Mouse (Mus musculus) hindbrain, embryonic 12.5 days (tissue): ENCODE measurements around the gene Trim61. TPM values are rescaled to one million over a fixed set of nuclear protein-coding genes. Genes with fewer than 3 reads are reported as not detected.

Source experiments
- ATAC-seq: fragments of 200-750 bp; cut with Nextera tagmentation; 2 replicates; pipeline ENCODE4 v1.8.0; 2017; ENCODE audit warnings: moderate TSS enrichment; ENCODE audit not compliant: low FRiP score
- H3K27ac ChIP-seq: fragments of 300-500 bp; sonication (generic); 2 replicates; pipeline ENCODE4 v1.5.1; 2016; ENCODE audit warnings: mild to moderate bottlenecking
- H3K27me3 ChIP-seq: fragments of 300-500 bp; sonication (generic); 2 replicates; pipeline ENCODE4 v1.6.1; 2016; ENCODE audit warnings: mild to moderate bottlenecking
- H3K36me3 ChIP-seq: fragments of 300-500 bp; sonication (generic); 2 replicates; pipeline ENCODE4 v1.6.1; 2016; ENCODE audit warnings: mild to moderate bottlenecking
- H3K4me1 ChIP-seq: fragments of 300-500 bp; sonication (generic); 2 replicates; pipeline ENCODE4 v1.6.1; 2016
- H3K4me2 ChIP-seq: fragments of 300-500 bp; sonication (generic); replicated peaks from 2 replicates; pipeline ENCODE4 v1.6.1; 2016; ENCODE audit warnings: mild to moderate bottlenecking
- H3K4me3 ChIP-seq: fragments of 300-500 bp; sonication (generic); 2 replicates; pipeline ENCODE4 v1.5.1; 2016; ENCODE audit warnings: mild to moderate bottlenecking
- H3K9ac ChIP-seq: fragments of 300-500 bp; sonication (generic); 2 replicates; pipeline ENCODE4 v1.6.1; 2016; ENCODE audit warnings: mild to moderate bottlenecking, moderate library complexity
- H3K9me3 ChIP-seq: fragments of 300-500 bp; sonication (generic); replicated peaks from 2 replicates; pipeline ENCODE4 v1.6.1; 2016; ENCODE audit warnings: mild to moderate bottlenecking
- WGBS: fragments of 180-500 bp; shearing (Covaris S2); methylation state at CpG from one replicate; pipeline ENCODE4 v1.1.7; 2016; 5-methylcytosine and 5-hydroxymethylcytosine counted together
- polyA plus RNA-seq: library from polyadenylated mRNA; unstranded; fragments of >200 nt; fragmentation: Nextera tagmentation; extraction: Ambion mirVana; gene quantifications from 2 replicates; pipeline ENCODE4 v1.2.1, GENCODE M21; 2016

Trim61 gene
- polyA plus RNA-seq: not detected in 2 replicates

DNA sequence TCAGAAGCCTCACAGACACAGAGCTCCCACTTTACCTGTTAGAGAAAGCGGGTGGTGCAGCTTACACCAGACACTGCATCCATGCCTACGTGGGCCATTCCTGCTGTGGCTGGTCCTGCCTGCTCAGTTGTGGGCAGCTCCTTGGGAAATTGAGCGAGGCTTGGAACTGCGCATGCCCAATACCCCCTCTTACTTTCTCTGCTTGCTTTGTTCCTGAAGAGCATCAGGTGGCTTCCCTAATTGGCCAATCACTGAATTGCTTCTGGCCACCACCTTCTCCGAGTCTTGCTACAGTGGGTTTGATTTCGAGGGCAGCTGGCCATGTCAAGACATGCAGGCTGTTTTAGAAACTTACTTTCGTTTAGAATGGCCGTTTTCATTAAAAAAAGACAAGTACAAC, at the start of gene Trim61, which contains the start of gene Trim60:
TSS of gene Trim61 (minus strand) at position 101 of the 400 bp plus-strand sequence.
TSS of gene Trim60 (minus strand) at position 162 of the 400 bp plus-strand sequence.
- H3K9me3 ChIP-seq: no peaks in the 10 kb centered on the region
- 85% methylated on average over 8 of the region's 8 CpGs for WGBS
- no peaks in the 10 kb centered on the region for H3K27me3 ChIP-seq
- no peak within 1 kb of the TSS for H3K27ac ChIP-seq
- H3K4me2 ChIP-seq: no peak within 1 kb of the TSS
- no peaks in the 10 kb centered on the region for H3K36me3 ChIP-seq
- no peak within 1 kb of the TSS for H3K9ac ChIP-seq
- no peak for ATAC-seq
- H3K4me1 ChIP-seq: no peaks in the 10 kb centered on the region
- H3K4me3 ChIP-seq: no peak within 1 kb of the TSS

DNA sequence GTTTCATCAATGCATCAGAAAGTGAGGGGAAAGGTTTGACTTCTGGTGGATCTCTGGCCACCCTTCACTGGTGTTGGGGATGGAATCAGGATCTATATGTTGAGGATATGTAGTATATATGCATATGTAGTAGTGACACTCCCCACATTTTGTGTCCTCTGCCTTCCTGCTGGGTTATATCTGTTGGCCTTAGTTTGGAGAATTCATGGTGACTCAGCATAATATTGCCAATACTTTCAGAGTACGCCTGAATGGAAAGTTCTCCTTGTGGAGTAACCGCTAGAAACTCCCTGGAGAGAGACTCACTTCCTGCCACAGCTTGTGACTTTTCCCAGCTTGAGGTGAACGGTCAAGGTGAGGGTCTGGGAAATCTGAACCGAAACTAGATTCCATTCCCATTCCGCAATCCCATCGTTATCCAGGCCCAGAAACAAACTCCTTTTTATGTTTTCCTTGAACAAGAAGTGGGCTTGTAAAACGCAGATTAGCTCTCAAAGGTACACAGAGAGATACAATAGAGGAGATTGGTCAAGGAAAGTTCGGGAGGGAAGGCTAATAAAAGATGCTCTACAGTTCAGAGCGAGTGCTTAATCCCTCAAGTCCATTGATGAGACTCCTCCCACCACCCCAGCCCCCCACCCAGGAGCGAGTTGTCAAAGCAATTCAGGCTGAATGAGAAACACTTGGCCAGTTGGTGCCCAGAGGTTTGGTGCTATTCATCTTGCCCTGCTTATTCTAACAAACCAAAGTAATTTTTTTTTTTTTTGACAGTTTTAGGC, 49.6 kb upstream of the Trim61 start:
- ATAC-seq: peak; percentile 44; the same call in 1 of the 2 replicates
- H3K36me3 ChIP-seq: no peaks in the 10 kb centered on the region
- H3K27ac ChIP-seq: no peak overlapping the region
- H3K4me1 ChIP-seq: no peaks in the 10 kb centered on the region
- 41% methylated on average over 10 of the region's 10 CpGs for WGBS
- no peaks in the 10 kb centered on the region for H3K27me3 ChIP-seq
- H3K4me3 ChIP-seq: no peak overlapping the region
- no peaks in the 10 kb centered on the region for H3K9me3 ChIP-seq
- no peak overlapping the region for H3K4me2 ChIP-seq
- H3K9ac ChIP-seq: no peak overlapping the region

DNA sequence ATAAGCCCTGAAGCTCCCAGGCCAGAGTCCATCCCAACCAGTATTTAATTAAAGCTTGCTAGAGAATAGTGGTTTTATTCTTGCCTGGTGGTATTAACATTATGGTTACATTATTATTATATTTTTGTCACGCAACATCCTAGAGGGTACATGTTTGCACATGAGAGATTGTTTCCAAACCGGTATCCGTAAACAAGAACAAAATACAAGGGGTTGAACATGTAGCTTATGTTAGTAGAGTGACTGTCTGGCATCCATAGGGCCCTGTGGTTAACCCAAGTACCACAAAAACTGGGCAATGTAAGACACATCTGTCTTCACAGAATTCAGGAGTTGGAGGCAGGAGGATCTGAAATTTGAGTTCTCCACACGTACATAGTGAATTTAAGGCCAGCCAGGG, 48.7 kb upstream of the Trim61 start:
- H3K27ac ChIP-seq: no peak overlapping the region
- H3K4me2 ChIP-seq: no peak overlapping the region
- no peak overlapping the region for H3K4me3 ChIP-seq
- no peaks in the 10 kb centered on the region for H3K36me3 ChIP-seq
- 91% methylated on average over 4 of the region's 4 CpGs for WGBS
- no peaks in the 10 kb centered on the region for H3K27me3 ChIP-seq
- no peak overlapping the region for H3K9ac ChIP-seq
- no peaks in the 10 kb centered on the region for H3K9me3 ChIP-seq
- no peaks in the 10 kb centered on the region for H3K4me1 ChIP-seq
- no peak for ATAC-seq

DNA sequence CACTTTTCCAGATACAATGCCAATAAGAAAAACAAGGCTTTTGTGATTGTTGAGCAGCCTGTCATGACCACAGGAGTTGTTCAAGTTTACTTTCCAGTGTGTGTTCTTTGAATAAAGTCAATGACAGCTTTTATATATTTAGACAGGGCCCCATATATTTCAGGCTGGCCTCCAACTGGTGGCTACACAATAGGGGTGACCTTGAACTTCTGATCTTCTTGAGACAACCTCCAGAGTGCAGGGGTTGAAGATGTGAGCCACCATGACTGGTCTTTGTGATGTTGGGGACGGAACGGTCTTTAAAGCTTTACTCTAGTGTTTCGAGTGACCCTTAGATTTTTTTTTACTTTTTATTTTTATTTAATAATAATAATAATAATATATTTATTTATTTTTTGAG, 47.3 kb upstream of the Trim61 start:
- Histone ChIP-seq H3K27ac (no peak overlapping the region), H3K4me3 (no peak overlapping the region), H3K4me1 (no peaks in the 10 kb centered on the region), H3K9ac (no peak overlapping the region), H3K27me3 (no peaks in the 10 kb centered on the region), H3K4me2 (no peak overlapping the region), H3K9me3 (no peaks in the 10 kb centered on the region), H3K36me3 (no peaks in the 10 kb centered on the region)
- ATAC-seq: no peak
- 97% methylated on average over 3 of the region's 3 CpGs for WGBS

DNA sequence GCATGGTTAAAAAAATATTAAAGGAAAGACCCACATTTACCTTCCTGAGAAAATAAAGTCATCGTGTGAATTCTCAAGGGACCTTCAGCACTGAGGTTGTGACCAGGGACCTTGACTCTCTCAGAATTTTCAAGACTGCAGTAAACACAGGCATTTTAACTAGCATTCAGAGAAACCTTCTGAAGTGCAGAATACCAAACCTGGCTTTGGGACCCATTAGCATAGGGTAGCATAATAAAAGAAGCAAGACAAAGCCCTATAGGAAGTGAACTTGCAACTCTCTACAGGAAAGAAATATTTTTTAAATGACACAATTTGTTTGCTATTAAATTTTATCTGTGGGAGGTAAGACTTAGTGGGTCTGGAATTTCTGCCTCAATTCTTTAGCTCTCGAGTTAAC, 45.7 kb upstream of the Trim61 start:
- no peak for ATAC-seq
- H3K4me2 ChIP-seq: no peak overlapping the region
- H3K4me3 ChIP-seq: no peak overlapping the region
- no peaks in the 10 kb centered on the region for H3K9me3 ChIP-seq
- no peak overlapping the region for H3K27ac ChIP-seq
- H3K9ac ChIP-seq: no peak overlapping the region
- 52% methylated on average over 2 of the region's 2 CpGs for WGBS
- no peaks in the 10 kb centered on the region for H3K27me3 ChIP-seq
- no peaks in the 10 kb centered on the region for H3K4me1 ChIP-seq
- no peaks in the 10 kb centered on the region for H3K36me3 ChIP-seq

DNA sequence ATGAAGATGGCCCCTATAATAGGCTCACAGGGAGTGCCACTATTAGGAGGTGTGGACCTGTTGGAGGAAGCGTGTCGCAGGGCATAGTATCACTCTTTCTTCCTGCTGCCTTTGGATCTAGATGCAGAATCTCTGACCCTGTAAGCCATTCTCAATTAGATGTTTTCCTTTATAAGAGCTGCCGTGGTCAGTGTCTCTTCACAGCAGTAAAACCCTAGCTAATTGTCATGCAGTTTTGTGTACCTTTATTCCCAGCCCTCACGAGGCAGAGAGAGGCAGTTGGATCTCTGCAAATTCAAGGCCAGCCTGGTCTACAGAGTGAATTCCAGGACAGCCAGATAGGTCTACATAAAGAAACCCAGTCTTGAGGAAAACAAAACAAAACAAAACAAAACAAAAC, 43.9 kb upstream of the Trim61 start:
- Histone ChIP-seq H3K9me3 (no peaks in the 10 kb centered on the region), H3K4me3 (no peak overlapping the region), H3K9ac (no peak overlapping the region), H3K4me2 (no peak overlapping the region), H3K36me3 (no peaks in the 10 kb centered on the region), H3K4me1 (no peaks in the 10 kb centered on the region), H3K27me3 (no peaks in the 10 kb centered on the region), H3K27ac (no peak overlapping the region)
- WGBS: 75% methylated on average over 4 of the region's 4 CpGs
- ATAC-seq: no peak

DNA sequence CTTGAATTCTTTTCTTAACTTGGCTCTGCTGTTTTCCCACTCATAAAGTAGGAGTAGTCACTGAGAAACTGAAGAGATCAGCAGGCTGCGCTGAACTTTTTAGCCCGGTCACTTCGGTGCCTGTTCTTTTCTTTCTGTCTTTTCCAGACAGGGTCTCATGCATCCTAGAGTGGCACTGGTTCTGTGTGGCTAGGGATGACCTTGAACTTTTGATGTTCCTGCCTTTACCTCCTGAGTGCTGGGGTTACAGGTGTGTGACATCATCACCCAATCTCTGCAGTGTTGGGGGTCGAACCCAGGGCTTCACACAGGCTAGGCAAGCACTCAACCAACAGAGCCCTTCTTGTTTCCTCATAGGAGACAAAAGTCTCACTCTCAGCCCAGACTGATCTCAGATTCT, 38.4 kb upstream of the Trim61 start:
- Histone ChIP-seq H3K36me3 (no peaks in the 10 kb centered on the region), H3K4me1 (no peaks in the 10 kb centered on the region)
- 94% methylated on average over 4 of the region's 4 CpGs for WGBS

DNA sequence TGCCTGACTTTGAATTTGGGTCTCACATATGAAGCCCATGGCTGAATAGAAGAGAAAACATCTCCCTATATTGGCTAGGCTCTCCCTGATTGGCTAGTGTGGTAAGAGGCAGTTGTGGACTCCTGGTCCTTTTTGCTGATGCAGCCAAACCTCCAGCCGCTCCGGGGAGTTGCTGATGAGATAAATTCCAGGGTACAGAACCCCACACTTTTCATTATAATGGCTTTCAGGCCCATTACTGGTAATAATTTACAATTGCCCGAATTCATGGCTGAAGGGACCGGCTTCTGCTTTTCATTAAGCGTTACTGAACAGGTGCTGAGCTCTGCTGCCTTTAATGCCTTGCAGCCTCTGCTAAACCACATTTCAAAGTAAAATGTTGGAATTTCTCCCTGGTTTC, 35.6 kb upstream of the Trim61 start:
- ATAC-seq: no peak

More for the DNA sequence above, 38.4 kb upstream of the Trim61 start:
- no peak overlapping the region for H3K9ac ChIP-seq
- no peak for ATAC-seq
- no peak overlapping the region for H3K27ac ChIP-seq
- no peaks in the 10 kb centered on the region for H3K9me3 ChIP-seq
- H3K27me3 ChIP-seq: no peaks in the 10 kb centered on the region
- no peak overlapping the region for H3K4me2 ChIP-seq
- no peak overlapping the region for H3K4me3 ChIP-seq

DNA sequence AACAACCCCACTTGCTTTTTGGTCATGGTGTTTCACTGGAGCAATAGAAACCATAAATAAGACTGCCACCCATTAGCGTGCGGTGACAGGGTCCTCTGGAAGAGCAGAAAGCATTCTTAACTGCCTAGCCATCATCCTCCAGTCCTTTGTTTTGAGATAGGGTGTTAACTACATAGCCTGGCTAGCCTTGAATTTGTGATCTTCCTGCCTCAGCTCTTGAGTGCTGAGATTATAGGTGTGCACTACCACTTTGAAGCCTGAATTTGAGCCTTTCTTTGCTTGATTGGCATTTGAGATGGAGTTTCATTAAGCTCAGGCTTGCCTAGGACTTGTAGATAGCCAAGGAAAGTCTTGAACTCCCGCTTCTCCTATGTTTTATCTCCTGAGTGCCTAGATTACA, 35.2 kb upstream of the Trim61 start:
- no peak for ATAC-seq

More for the DNA sequence above, 35.6 kb upstream of the Trim61 start:
- H3K36me3 ChIP-seq: no peaks in the 10 kb centered on the region
- no peaks in the 10 kb centered on the region for H3K4me1 ChIP-seq
- H3K27ac ChIP-seq: no peak overlapping the region
- H3K4me3 ChIP-seq: no peak overlapping the region
- no peak overlapping the region for H3K4me2 ChIP-seq
- 62% methylated on average over 5 of the region's 5 CpGs for WGBS
- no peaks in the 10 kb centered on the region for H3K9me3 ChIP-seq
- no peaks in the 10 kb centered on the region for H3K27me3 ChIP-seq
- no peak overlapping the region for H3K9ac ChIP-seq

DNA sequence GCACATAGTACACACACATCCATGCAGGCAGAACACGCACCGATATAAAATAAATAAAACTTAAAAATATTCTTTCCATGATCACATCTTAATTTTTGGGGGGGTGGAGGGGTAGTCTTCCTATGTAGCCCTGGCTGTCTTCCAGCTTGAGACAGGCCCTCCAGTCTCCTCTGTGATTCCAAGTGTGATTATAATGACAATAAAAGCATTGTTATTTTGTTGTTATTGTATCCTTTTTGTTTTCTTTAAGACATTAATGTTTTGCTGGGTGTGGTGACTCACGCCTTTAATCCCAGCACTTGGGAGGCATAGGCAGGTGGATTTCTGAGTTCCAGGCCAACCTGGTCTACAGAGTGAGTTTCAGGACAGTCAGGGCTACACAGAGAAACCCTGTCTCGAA, 29.5 kb upstream of the Trim61 start:
- H3K36me3 ChIP-seq: no peaks in the 10 kb centered on the region
- H3K4me3 ChIP-seq: no peak overlapping the region
- WGBS: 81% methylated on average over 4 of the region's 4 CpGs
- no peak for ATAC-seq
- H3K9me3 ChIP-seq: no peaks in the 10 kb centered on the region
- H3K4me2 ChIP-seq: no peak overlapping the region
- H3K27me3 ChIP-seq: no peaks in the 10 kb centered on the region
- peaks cover 5% of the 10 kb centered on the region; the same call in 1 of the 2 replicates for H3K4me1 ChIP-seq
- no peak overlapping the region for H3K9ac ChIP-seq
- H3K27ac ChIP-seq: no peak overlapping the region

More for the DNA sequence above, 35.2 kb upstream of the Trim61 start:
- H3K4me3 ChIP-seq: no peak overlapping the region
- H3K36me3 ChIP-seq: no peaks in the 10 kb centered on the region
- no peaks in the 10 kb centered on the region for H3K9me3 ChIP-seq
- no peak overlapping the region for H3K27ac ChIP-seq
- H3K27me3 ChIP-seq: no peaks in the 10 kb centered on the region
- H3K9ac ChIP-seq: no peak overlapping the region
- H3K4me1 ChIP-seq: no peaks in the 10 kb centered on the region
- H3K4me2 ChIP-seq: no peak overlapping the region
- 94% methylated on average over 3 of the region's 3 CpGs for whole genome bisulfite sequencing

DNA sequence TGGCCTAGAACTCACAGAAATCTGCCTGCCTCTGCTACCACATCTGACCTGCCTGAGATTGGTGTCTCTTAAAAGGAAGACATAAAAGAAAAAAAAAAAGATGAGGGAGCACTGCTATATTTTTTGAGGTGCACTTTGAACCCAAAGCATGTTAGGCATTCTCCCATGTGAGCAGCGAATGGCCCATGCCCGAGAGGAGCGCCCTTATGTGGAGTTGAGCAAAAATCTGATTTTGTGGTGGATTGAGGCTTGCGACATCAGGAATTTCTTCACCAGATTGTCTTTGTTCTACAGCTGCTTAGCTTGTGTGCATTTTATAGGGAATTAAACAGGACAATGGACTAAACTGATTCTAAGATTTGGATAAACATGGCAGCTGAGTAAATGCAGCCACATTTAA, 28.9 kb upstream of the Trim61 start:
- Histone ChIP-seq H3K9ac (no peak overlapping the region), H3K9me3 (no peaks in the 10 kb centered on the region), H3K27ac (no peak overlapping the region), H3K36me3 (no peaks in the 10 kb centered on the region), H3K27me3 (no peaks in the 10 kb centered on the region), H3K4me1 (peaks cover 5% of the 10 kb centered on the region; the same call in 1 of the 2 replicates), H3K4me3 (no peak overlapping the region), H3K4me2 (no peak overlapping the region)
- 98% methylated on average over 4 of the region's 4 CpGs for WGBS
- ATAC-seq: no peak

DNA sequence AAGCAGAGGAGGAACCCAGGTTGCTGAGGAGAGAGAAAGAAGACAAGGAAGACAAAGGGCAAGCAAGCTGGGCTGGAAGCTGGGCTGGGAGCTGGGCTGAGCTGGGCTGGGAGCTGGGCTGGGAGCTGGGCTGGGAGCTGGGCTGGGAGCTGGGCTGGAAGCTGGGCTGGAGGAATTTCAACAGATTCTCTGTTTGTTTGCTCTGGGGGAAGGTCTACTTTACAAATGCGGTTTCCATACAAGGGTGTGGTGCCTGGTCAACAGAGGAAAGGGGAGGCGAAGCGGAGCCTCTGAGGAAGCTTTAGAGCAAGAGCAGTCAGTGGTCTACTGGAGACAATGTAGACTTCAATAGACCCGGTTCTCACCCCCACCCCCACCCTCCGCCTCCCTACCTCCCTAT, 28.2 kb upstream of the Trim61 start:
- Histone ChIP-seq H3K36me3 (no peaks in the 10 kb centered on the region), H3K4me1 (peaks cover 5% of the 10 kb centered on the region; the same call in 1 of the 2 replicates), H3K27me3 (no peaks in the 10 kb centered on the region), H3K27ac (no peak overlapping the region), H3K9me3 (no peaks in the 10 kb centered on the region), H3K4me2 (peak overlapping the region; percentile 19; the same call in 1 of the 2 replicates), H3K9ac (no peak overlapping the region; the same call in 1 of the 2 replicates), H3K4me3 (no peak overlapping the region)
- WGBS: 41% methylated on average over 5 of the region's 5 CpGs
- no peak for ATAC-seq

DNA sequence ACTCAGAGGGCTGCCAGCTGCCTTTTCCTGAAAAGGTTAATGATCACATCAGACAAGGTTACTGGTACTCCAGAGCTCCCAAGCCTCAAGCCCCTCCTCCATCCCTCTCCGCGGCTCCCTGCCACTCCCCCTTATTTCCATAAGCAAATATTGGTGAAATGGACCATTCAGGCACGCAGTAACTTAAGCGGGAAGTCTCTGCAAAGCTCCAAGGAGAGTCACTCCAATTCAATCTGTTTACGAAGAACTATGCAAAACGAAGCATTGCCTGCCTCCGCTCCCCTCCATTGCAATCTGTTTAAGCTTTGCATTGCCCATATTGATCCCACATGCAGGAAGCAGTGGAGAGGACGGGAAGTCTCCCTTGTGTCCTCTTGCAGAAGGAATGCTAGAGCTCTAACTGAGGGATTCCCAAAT, 18.8 kb upstream of the Trim61 start, which contains the start of gene Apela:
TSS of gene Apela (minus strand) at position 220 of the 417 bp plus-strand sequence.
- Histone ChIP-seq H3K27ac (no peak within 1 kb of the TSS), H3K4me3 (peak within 1 kb of the TSS; percentile 26), H3K4me1 (peaks cover 13% of the 10 kb centered on the region), H3K36me3 (no peaks in the 10 kb centered on the region), H3K27me3 (no peaks in the 10 kb centered on the region), H3K9me3 (0 out of 2 replicates have a peak, but pooled peaks cover 5% of the 10 kb centered on the region), H3K4me2 (peak within 1 kb of the TSS; percentile 54), H3K9ac (0 out of 2 replicates have a peak within 1 kb of the TSS, but pooled peaks have one; percentile 1)
- WGBS: 0% methylated on average over 8 of the region's 8 CpGs
- ATAC-seq: peak; percentile 74
